Mouse (Mus musculus): ENCODE data around the gene Utf1.

Utf1 gene

DNA sequence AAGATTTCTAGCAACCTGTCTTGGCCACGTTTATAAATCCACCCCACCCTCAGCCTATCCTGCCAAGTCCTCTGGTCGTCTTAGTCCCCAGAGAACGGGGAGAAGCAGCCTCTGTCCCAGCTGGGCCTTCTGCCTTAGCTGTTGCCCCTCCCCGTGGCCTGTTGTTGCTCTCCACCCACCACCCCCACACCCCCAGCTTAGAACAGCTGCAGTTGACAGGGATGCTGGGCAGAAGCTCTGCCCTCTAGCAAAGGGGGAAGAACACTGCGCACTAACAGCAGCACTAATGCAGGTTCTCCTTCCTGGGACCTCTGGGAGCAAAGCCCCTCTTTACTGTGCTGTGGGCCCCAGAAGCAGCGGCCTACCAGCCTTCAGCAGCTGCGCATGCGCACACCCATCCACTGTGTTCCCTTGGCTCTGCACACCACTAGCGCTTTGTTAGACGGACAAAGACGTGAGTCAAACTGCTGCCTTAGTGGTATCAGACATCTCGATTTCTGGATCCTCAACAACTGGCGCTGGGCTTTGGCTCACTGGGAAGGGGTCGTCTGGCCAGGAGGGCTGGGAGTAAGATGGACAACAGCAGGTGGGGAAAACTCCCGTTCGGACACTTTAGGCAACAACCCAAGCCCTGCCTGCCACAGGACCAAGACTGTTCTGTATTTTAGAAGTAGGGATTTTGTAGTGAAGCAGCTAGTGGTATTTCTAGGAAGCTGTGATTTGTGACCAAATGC lies 2.9 kb upstream of the Utf1 start:
- DNase-seq = no peak

DNA sequence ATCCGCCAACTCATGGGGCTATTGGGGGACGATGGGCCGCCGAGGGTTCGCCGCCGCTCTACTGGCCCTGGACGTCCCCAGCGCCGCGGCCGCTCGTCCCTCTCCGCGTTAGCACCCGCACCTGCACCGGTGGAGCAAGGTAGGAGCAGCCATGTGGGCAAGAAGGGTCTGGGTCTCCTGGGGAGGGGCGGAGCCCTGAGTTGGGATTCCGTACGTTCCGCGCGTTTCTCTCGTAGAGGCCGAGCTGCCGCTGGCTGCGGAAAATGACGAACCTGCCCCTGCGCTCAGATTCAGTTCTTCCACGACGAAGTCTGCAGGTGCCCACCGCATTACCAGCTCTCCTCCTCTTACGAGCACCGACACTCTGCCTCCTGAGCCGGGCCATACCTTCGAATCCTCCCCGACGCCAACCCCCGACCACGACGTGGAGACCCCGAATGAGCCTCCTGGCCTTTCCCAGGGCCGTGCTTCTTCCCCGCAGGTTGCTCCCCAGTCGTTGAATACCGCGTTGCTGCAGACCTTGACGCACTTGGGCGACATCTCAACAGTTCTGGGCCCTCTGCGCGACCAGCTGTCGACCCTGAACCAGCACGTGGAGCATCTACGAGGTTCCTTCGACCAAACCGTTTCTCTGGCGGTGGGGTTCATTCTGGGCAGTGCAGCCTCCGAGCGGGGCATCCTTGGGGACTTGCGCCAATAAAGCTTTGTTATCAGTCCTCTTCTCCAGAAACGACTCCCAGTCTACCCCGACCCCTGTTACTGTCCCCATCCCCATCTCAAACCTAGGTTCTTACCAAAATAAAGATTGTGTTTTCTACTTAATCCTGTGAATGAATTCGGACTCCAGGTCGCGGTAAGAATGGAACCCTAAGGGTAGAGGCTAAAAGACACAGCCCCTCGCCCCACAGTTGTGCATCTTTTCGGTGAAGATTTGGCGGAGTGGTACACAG lies 977 bp downstream of the Utf1 start:
- DNase-seq = no peak

DNA sequence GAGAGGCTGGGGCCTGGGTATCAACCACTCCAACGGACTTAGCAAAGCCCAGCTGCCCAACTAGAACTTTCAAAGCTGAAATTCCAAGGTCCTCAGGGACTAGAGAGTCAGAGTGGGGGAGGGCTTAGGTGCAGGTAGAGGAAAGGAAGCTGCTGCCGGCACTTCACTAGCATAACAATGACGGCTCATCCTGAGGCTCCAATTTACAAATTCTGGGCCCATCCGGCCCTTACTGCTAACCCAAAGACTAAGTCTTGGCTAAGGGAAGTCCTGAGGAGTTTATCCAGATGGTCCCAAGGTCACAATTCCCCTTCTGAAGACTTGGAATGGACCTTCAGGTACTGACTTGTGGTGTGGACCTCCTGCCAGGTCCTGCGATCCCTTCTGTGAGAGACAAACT lies 1.9 kb downstream of the Utf1 start:
- DNase-seq = no peak

DNA sequence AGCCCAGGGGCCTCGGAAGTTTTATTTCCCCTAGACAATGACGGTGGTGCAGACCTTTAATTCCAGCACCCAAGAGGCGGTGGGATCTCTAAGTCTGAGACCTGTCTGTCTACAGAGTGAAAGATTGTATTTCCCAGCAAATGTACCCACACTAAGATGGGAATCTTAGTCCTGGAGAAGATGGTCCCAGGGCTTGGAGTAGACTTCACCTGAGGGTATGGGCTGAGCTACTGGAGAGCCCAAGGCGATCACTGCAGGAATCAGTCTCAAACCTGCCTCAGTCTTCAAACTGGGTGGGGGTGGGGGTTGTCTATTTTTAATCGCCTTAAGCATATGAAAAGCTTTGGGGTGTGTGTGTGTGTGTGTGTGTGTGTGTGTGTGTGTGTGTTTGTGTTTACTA lies 2.4 kb downstream of the Utf1 start:
- DNase-seq = no peak

DNA sequence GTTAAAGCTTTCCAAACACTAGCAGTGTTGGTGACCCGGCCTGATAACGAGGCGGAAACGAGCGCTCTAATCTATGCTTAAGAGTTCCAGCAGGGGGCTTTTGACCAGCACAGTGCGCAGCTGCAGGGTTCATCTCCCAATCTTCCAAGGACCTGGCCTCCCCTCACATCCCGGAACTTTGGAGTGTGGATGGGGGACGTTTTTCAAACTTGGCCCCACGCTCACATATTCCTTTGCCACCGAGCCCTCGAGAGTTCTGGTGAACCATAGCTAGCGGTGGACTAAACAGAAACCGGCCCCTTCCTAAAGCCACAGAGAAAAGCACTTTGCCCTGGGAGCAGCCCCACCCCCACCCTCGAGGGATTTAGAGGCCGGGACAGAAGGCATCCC lies 6.3 kb downstream of the Utf1 start:
- DNase-seq = no peak

DNA sequence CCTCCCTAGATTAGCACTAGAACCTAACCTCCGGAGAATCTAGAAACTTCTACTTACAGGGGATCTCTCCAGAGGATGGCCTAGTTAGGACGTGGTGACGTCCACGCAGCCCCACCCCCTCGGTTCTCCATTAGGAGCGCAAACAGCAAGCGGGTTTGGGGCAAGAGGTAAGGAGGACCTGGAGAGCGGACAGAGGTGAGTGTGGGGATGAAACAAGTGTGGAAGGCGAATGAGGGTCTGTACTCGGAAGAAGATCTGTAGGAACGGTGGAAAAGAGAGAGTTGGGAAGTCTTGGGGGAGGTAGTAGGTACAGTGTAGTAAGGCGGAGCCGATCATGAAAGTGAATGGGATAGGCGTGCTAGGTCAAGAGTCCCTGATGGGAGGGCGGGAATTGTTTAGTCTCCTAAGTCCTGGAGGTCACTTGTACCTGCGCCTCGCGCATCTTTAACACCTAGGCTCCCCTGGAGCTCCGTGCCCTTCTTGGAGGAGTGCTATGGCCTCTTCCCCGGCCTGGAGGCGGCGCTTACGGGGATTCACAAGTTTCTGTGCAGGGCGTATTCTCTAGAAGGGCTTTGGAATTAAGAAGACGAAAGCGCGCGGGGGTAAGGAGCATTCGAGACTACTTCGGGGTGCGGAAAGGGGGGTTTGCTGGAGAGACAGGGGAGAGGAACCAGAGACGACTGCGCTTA lies 6.8 kb downstream of the Utf1 start:
- no peak for DNase-seq

DNA sequence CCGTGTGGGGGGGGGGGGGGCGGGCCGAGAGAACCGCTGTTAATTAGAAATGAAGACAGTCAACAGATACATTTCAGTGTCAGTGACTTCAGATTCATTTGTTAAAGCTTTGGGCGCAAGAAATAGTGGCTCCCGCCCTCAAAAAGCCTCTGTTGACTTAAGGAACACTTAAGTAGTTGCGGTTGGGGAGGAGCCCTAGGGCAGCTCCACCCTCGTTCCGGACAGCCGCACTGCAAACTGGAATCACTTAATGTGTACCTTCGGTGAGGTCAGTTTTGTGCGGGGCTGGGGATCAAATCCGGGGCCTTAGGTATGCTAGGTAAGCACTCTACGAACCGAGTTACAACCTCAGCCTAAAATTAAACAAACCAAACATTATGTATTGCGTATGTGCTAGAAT lies 7.5 kb downstream of the Utf1 start:
- no peak for DNase-seq

DNA sequence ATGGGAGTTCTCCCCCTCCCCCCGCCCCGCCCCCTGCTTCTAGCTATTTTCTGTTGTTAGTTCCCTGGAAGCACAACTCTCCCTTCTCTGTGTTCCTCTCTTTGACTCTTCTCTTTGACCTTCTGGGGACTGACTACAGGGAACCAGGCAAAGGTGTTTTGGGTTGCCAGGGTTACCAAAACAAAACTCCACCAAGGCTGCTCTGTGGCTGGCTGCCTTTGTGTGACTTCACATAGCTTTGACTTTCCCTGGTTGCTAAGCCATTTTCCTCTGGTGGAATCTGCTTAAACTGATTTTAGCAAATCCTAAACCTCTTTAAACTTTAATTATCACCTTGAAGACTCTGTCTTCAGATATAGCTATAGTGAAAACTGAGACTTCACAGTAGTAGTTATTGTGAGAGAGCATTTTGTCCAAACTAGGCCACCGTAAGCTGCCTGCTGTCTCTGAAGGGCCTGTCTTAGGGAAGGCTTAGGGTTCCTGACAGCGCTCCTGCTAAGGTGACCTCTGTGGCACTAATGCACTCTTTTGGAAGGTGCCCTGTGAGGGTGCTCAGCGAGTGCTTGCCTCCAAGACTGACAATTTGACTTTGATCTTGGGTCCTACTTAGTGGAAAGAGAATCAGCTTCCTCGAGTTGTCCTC lies 8.5 kb downstream of the Utf1 start:
- no peak for DNase-seq

DNA sequence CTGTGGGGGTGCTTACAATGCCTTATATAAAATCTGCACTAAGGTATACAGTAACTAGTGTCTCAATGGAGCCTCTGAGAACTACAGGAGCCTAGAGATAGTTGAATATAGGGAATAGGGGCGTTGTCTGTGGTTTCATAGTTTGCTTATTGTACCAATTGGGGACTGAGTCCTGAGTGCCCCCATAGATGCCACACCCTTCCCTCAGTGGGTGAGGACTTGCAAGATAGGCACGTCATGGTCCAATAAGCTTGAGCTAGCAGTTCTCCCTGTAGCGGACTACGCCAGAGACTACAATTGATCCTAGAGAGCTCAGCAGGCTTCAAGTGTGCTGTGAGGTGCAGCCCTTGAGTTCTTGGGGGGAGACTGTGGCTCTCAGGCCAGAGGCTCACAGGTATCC lies 11.9 kb downstream of the Utf1 start:
- DNase-seq = no peak

DNA sequence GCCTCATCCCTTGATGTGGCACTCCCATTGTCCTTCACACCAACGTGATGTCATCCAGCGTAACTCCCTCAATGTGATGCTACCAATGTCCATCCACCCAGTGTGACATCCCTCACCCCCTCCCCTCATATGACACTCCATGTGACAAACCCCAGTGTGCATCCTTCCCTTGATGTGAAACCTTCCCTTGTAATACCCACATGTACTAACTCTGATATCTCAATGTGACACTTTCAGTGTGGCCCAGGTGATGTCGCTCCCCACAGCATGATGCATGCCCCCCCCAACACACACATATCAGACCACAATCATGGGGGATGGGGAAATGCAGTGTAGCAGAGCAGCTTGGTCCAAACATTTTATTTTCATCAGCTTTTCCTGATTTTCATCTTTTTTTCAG lies 13.1 kb downstream of the Utf1 start:
- DNase-seq = no peak

DNA sequence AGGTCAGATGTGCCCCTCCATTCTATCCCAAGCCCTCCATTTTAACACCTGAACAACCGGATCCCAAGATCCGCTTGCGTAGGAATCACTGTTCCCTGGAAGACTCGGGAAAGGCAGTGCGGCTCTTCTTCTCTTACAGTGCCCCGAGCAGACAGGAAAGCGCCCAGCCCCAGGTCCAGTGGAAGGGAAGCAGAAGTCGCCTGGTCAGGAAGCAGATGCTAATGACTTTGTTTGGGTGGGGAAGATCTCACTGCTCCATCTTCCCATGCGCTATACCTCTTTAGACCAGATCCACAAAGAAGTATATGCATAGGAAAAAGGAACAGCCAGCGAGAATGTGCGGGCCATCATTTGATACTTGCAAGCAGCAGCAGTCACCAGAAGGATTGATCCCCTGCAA lies 13.8 kb downstream of the Utf1 start:
- DNase-seq = no peak

DNA sequence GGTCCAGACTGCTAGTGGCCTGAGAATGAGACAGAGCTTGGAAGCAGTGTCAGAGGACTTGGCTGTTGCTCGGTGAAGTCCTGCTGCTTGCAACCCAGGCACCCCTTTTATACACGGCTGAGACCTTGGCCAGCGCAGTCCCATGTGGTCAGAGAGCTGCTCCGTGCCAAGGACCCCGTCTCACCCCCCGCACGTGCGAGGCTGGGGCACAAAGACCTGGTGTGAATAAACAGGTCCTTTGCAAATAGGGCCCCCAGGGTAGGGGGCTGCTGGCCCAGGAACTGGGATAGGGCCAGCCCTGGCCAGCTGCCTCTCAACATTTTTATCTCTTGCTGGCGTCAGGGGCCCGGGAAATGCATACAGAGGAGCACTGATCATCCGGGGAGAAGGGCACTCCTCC lies 14.4 kb downstream of the Utf1 start:
- no peak for DNase-seq

DNA sequence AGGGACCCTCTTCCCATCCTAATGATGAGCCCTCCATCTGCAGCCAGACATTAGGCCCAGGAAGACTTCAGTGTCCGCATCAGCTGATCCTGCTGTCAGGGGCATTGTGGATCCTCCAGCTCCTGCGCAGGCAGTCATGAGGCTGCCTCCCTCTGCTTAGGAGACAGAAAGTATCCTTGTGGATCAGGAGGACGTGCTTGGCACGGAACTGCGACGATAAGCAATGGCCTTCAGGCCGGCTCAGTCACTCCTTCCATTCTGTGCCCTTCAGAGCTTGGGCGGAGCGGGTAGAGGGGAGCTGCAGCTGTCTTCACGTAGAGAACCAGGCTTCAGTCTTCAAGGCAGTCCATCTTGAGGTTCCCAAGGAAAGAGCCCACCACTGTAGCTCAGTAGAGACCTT lies 17.6 kb downstream of the Utf1 start:
- DNase-seq = no peak

DNA sequence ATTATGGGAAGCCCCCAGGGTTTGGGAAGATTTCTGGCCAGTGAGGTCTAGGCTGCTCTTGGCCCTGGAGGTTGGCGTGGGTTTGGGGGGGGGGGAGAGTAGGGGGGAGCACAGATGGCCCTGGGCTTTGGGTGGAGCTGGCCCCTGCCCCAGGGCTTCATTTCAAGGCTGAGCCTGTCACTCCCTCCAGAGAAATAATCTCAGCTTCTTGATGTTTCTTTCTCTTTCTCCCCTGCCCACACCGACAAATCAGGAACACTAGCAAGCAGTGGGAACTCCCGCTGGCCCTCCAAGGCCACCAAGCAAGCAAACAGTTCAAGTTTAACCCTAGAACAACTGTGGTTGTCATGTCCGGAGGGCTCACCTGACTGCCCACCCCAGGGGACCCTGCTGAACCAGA lies 20.2 kb downstream of the Utf1 start:
- no peak for DNase-seq

DNA sequence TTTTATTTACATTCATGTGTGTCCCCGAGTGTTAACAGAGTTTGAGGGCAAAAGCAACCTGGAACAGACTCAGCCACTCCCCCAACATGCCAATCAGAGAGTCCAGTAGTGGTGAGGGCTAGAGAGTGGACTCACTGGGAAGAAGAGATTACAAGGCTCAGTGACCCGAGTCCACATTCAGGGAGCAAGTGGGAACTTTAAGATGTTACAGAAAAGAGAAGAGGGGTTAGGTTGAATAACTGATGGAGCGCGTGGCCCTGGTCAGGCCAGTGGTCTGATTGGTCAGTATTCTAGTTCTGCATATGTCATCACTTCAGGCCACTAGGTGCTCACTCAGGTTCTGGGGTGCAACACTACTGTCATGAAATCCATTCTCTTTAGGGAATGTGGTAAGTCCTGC lies 23.6 kb downstream of the Utf1 start:
- DNase-seq = no peak

DNA sequence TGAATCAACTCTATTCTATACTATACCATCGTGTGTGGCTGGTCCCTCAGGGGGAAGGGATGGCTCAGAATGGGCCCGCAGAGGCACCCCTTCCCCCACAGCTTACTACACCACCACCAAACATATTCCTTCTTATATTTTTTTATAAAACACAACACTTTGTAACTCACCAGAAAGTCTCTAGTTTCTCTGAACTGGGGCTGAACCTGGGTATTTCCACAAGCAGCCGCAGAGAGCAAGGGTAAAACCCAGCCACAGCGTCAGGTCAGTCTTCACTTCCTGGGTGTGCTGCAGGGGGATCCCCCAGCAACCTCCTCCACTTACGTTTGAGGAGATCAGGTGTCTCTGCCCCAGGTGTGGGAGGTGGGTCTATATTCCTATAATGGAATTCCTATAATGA lies 24.8 kb downstream of the Utf1 start:
- no peak for DNase-seq

DNA sequence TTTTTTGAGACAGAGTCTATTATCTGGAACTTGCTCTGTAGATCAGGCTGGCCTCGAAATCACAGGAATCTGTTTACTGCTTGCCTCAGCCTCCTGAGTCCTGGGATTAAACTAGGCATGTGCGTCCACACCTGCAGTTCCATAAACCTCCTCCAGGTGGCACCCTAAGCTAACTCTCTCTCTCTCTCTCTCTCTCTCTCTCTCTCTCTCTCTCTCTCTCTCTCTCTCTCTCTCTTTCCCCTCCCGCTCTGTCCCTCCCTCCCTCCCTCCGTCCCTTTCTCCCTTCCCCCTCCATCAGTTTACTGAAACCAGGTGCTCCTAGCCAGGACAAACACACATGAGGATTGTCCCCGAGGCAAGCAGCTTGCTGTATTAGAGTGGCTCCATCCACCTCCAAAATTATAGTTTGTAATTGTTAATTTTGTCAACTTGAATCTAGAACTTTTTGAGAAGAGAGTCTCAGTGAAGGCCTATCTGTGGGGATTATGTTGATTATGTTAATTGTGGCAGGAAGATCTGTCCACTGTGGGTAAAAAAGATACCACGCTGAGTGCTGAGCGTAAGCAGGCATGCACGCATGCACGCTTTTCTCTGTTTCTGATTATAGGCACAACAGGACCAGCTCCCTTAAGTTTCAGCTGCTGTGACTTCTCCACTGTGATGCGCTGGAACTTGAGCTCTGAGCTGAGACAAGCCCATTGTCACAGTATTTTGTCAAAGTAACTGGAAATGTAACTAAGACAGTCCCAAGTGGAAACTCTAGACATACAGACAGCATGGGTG lies 25.9 kb downstream of the Utf1 start:
- DNase-seq = peak; percentile 82 to 87

DNA sequence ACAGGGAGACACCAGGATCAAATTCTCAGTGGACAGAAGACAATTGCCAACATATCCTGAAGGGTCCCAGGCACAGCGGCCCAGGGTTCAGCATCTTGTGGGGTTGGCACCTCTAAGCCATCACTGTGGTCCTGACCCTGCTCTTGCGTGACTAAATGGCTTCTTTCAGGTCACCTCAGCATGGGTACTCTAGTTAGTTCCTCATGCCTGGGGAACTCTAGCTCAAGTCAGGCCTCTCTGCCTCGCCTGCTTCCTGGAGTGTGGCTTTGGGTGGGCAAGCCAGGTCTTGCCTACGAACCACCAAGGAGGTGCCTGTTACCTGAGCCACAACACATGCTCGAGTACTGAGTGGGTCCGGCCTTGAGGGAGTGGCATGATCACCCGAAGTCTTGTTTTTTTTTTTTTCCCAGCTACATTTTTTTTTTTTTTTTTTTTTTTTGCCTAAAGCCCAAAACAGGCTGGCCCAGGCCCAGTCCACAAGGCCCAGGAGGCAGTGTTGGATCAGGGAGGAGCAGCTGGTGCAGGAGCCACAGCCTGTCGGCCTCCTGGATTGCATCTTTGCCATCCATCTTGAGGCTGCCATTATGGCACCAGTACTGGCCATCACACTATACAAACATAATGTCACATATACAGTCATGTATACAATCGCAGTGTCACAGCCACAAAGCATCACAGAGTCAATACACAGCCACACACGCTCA lies 26.8 kb downstream of the Utf1 start:
- no peak for DNase-seq

DNA sequence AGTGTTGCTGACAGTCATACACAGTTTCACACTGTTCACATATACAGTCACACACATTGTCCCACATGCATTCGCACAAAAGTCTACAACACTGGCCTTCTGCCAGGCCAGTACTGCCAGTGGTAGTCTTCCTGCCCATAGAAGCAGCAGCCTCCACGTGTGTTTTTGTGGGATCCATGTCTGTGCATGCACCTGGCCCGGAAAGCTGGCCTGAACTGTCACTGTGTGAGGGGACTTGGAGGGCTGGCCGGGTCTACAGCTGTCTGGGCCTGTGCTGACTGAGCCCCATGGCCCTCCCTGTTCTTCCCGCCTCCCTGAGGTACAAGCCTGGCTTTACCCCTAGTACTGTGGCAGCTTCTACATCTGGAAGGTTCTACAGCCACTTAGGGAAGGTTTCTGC lies 27.4 kb downstream of the Utf1 start:
- no peak for DNase-seq

DNA sequence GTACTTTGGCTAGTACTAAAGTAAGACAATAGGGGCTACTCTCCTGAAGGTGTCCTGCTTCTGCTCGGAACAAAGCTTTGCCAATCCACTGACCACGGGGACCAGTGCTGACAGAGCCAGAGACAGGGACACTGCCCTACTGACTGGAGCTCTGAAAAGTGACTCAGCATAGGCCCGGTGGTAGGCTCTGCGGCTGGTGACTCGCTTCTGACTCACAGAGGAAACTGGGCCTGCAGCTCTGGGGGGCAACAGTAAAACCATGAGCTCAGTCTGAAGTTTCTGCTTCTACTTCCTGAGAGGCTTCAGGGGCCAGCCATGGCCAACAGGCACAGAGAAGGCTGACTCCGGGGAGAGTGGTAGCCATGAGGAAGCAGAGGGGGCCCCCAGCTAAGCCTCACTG lies 27.8 kb downstream of the Utf1 start:
- no peak for DNase-seq

DNA sequence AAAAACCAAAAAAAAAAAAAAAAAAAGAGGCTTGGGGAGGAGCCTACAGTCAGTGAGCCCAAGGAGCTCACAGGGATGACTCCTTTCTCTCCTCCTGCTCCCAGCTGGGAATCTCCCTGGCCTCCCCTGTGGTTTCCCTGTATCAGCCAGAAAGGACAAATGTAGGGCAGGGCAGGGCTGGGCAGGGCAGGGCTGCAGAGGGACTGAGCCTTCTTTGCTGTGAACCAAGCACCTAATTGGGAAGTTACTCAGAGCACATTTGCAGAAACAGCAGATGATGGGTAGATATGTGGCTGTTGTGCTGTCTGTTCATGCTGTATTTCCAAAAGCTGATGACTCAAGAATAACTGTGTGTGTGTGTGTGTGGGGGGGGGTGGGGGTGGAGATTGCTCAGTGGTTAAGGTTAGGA lies 29.3 kb downstream of the Utf1 start:
- DNase-seq = no peak

DNA sequence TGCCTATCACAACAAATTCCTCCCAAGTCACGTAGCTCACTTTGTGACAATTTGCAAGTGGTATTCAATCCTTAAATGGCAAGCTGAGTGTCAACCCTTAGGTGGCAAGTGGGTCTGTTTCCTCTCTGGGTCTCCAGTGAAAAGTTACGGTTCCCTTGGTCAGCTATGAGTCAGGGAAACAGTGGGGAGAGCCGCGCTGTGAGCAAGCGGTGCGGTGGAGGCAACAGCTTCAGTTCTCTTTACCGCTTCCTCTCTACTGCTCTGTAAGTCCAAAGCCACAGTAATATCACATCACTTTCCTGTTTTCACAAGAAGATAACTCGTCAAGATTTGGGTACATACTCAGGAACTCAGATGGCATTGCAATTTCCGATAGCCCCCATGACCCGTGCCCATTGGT lies 30.7 kb downstream of the Utf1 start:
- DNase-seq = no peak

Data from cerebellum, adult 18-20 months (tissue).